Mouse (Mus musculus) kidney, adult 2 months (tissue): Measurements from ENCODE around the gene Slain2.

Experiments
- CTCF ChIP-seq: fragments of 200-500 bp; conservative IDR thresholded peaks from 2 replicates; pipeline ENCODE4 v1.5.1; 2011; ENCODE audit warnings: low read depth, mild to moderate bottlenecking, control low read depth, low read length, moderate library complexity, mixed read lengths; ENCODE audit not compliant: insufficient read depth, insufficient read length
- POLR2A ChIP-seq: fragments of 200-500 bp; IDR thresholded peaks from one replicate; pipeline ENCODE4 v1.6.1; 2011; ENCODE audit warnings: low read depth, low read length, control low read depth

DNA sequence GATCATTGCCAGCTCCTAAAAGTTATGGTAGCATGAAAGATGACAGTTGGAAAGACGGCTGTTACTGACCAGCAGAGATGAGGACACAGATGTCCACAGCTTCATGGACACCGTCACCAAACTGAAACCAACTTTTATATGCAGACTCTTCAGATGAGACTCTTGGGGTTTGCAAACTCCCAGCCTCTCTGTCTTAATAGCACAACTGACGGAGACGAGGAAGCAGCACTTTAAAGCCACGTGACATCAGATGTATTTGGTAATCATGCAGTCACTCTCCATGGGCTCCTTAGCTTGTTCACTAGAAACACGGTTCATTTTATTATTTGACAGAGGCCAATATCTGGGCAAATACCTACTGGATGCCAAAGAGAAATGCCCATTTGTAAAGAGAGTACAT, 61.9 kb downstream of the Slain2 start:
- TF ChIP-seq POLR2A: no peak
- TF ChIP-seq CTCF: no peak
